Mouse (Mus musculus) spleen, adult 2 months (tissue): Measurements from ENCODE around the gene Shtn1.

Source experiments
- CTCF ChIP-seq: fragments of 200-500 bp; IDR thresholded peaks from 2 replicates; pipeline ENCODE4 v1.5.1; 2011; ENCODE audit warnings: mild to moderate bottlenecking, inconsistent platforms; ENCODE audit not compliant: insufficient read depth, insufficient read length, insufficient replicate concordance; ENCODE audit errors: extremely low read depth
- POLR2A ChIP-seq: fragments of 200-500 bp; IDR thresholded peaks from 2 replicates; pipeline ENCODE4 v1.6.1; 2011; ENCODE audit warnings: low read depth, low read length, inconsistent platforms

DNA sequence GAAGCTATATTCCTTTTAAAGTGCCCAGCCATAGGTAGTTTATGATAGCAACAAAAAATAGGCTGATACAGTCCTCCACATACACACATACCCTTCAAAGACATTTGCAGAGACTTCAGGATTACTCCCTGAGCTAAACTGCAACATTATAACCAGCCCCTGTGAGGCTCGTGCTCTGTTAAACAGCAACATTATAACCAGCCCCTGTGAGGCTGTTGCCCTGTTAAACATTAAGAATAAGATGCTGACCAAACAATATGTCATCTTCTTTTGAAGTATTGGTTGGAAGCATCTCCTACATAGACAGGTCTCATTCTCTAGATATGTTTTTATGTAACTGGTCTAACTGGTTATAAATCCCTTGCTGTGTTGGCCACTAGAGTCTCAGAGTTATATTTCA lies 45.7 kb downstream of the Shtn1 start:
- TF ChIP-seq POLR2A (no peak), CTCF (no peak)
